In the genomic region with DNA sequence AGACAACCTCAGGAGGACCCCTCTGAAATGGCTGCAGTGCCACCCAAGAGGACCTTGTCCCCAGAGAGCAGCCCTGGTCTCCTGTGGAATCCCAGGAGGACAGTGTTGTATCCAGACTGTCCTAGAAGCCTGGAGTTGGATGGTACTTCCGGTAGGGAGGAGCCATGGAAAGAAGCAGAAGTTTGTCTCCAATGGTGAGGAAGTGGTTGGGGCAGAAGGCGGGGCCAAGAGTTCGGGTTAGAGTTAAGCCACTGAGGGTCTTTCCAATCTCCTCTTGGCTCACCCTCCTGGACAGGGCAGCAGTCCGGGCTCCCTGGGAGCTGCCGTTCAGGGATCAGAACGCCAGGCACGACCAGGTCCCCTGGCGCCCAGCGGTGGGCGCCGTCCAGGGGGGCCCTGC, we compare ENCODE assay signal across 15 mouse cellular contexts. TPM values are rescaled to one million over a fixed set of nuclear protein-coding genes. Genes with fewer than 3 reads are reported as not detected.
DNase-seq lines count a peak whose midpoint lies in the region; ATAC-seq and TF ChIP-seq lines count a peak whose summit lies in the region.
"Had no signal": no experiment of that assay in that cellular context is flagged by ENCODE, and none has a peak within 500 bp of the region (broad histone marks: within the 10 kb centered on the region; RNA-seq: fewer than 3 reads in every experiment).

No protein-coding gene starts in this region.

- 0 out of 2 replicates have a peak overlapping the region, but pooled peaks have one; percentile 23 for H3K27ac ChIP-seq in limb, embryonic 12.5 days
- H3K27ac ChIP-seq in limb, embryonic 10.5 days: no peak overlapping the region
- H3K27ac ChIP-seq in midbrain, postnatal 0 days (ENCODE audit: low read depth, low read length): peak overlapping the region; percentile 18; the same call in 1 of the 2 replicates
- H3K27ac ChIP-seq in midbrain, embryonic 15.5 days: no peak overlapping the region
- H3K27ac ChIP-seq in embryonic facial prominence, embryonic 13.5 days: peak overlapping the region; percentile 28; the same call in 1 of the 2 replicates
- H3K27ac ChIP-seq in testis, adult 2 months (ENCODE audit: control insufficient read depth, insufficient read depth, low read depth, low read length): no peak overlapping the region
- H3K27ac ChIP-seq in thymus, adult 2 months (ENCODE audit: control insufficient read depth, insufficient read depth, low read length): no peak overlapping the region
- H3K27ac ChIP-seq: gastrocnemius, adult 2 months; heart, adult 2 months; liver, embryonic 12.5 days had no signal

- no peaks in the 10 kb centered on the region for H3K27me3 ChIP-seq in limb, embryonic 12.5 days
- no peaks in the 10 kb centered on the region for H3K27me3 ChIP-seq in limb, embryonic 10.5 days (ENCODE audit: low read depth, poor library complexity, severe bottlenecking)
- H3K27me3 ChIP-seq in midbrain, postnatal 0 days (ENCODE audit: insufficient read depth, low read length): no peaks in the 10 kb centered on the region
- H3K27me3 ChIP-seq in midbrain, embryonic 15.5 days (replicated peaks): no peaks in the 10 kb centered on the region
- H3K27me3 ChIP-seq in embryonic facial prominence, embryonic 13.5 days: no peaks in the 10 kb centered on the region
- no peaks in the 10 kb centered on the region for H3K27me3 ChIP-seq in testis, adult 2 months (ENCODE audit: control insufficient read depth, insufficient read depth, low read length)
- no peaks in the 10 kb centered on the region for H3K27me3 ChIP-seq in thymus, adult 2 months (ENCODE audit: control insufficient read depth, insufficient read depth, low read length)
- H3K27me3 ChIP-seq: liver, embryonic 12.5 days had no signal

- H3K4me3 ChIP-seq in limb, embryonic 12.5 days (replicated peaks): no peak overlapping the region
- H3K4me3 ChIP-seq in limb, embryonic 10.5 days: no peak overlapping the region
- H3K4me3 ChIP-seq in midbrain, postnatal 0 days (ENCODE audit: low read depth, low read length): no peak overlapping the region
- H3K4me3 ChIP-seq in midbrain, embryonic 15.5 days: no peak overlapping the region
- no peak overlapping the region for H3K4me3 ChIP-seq in embryonic facial prominence, embryonic 13.5 days
- peak overlapping the region; percentile 51 for H3K4me3 ChIP-seq in testis, adult 2 months (ENCODE audit: control insufficient read depth, low read depth, low read length)
- H3K4me3 ChIP-seq in thymus, adult 2 months (ENCODE audit: control insufficient read depth, insufficient read depth, low read length): no peak overlapping the region
- H3K4me3 ChIP-seq: gastrocnemius, adult 2 months; heart, adult 2 months; liver, embryonic 12.5 days had no signal

- TF ChIP-seq POLR2A in testis, adult 2 months (IDR thresholded peaks at IDR 0.05; ENCODE audit: control insufficient read depth, low read depth, low read length): no peak
- TF ChIP-seq POLR2A in thymus, adult 2 months (IDR thresholded peaks at IDR 0.05; ENCODE audit: control insufficient read depth, extremely low read depth, insufficient read depth, low read length, poor library complexity): no peak

- no peak for ATAC-seq in limb, embryonic 12.5 days (ENCODE audit: insufficient number of reproducible peaks, insufficient read depth, low FRiP score, low TSS enrichment, low read depth)
- no peak for ATAC-seq in midbrain, postnatal 0 days (ENCODE audit: low FRiP score)
- no peak for ATAC-seq in midbrain, embryonic 15.5 days (replicated peaks)
- ATAC-seq in embryonic facial prominence, embryonic 13.5 days (ENCODE audit: insufficient number of reproducible peaks, insufficient read depth, low FRiP score, low TSS enrichment, low read depth): no peak
- ATAC-seq: hindbrain, embryonic 16.5 days; liver, embryonic 12.5 days had no signal

- WGBS in limb, embryonic 12.5 days: 56% methylated on average over 10 of the region's 11 CpGs
- 61% methylated on average over 11 of the region's 11 CpGs for WGBS in limb, embryonic 10.5 days
- 50% methylated on average over 11 of the region's 11 CpGs for WGBS in midbrain, postnatal 0 days
- 48% methylated on average over 11 of the region's 11 CpGs for WGBS in midbrain, embryonic 15.5 days
- 52% methylated on average over 11 of the region's 11 CpGs for WGBS in embryonic facial prominence, embryonic 13.5 days
- 89% methylated on average over 11 of the region's 11 CpGs for WGBS in thymus, adult 2 months

- no peaks in the 10 kb centered on the region for H3K9me3 ChIP-seq in limb, embryonic 12.5 days
- H3K9me3 ChIP-seq in limb, embryonic 10.5 days (replicated peaks): no peaks in the 10 kb centered on the region
- H3K9me3 ChIP-seq in midbrain, postnatal 0 days (ENCODE audit: low read length): no peaks in the 10 kb centered on the region
- H3K9me3 ChIP-seq in midbrain, embryonic 15.5 days: no peaks in the 10 kb centered on the region
- H3K9me3 ChIP-seq in embryonic facial prominence, embryonic 13.5 days: no peaks in the 10 kb centered on the region
- H3K9me3 ChIP-seq: liver, embryonic 12.5 days had no signal

- no peak for TF ChIP-seq CTCF in midbrain, postnatal 0 days (IDR thresholded peaks at IDR 0.05)
- no peak for TF ChIP-seq CTCF in testis, adult 2 months (IDR thresholded peaks at IDR 0.05; ENCODE audit: control insufficient read depth, insufficient read depth, insufficient replicate concordance, low read depth, low read length)
- no peak for TF ChIP-seq CTCF in thymus, adult 2 months (IDR thresholded peaks at IDR 0.05; ENCODE audit: borderline replicate concordance, control insufficient read depth, extremely low read depth, insufficient read depth, low read length, poor library complexity)

- peaks cover 11% of the 10 kb centered on the region for H3K4me1 ChIP-seq in limb, embryonic 12.5 days (replicated peaks)
- peaks cover 13% of the 10 kb centered on the region for H3K4me1 ChIP-seq in limb, embryonic 10.5 days
- no peaks in the 10 kb centered on the region; the same call in 1 of the 2 replicates for H3K4me1 ChIP-seq in midbrain, postnatal 0 days (ENCODE audit: insufficient read depth, low read length)
- H3K4me1 ChIP-seq in midbrain, embryonic 15.5 days: peaks cover 37% of the 10 kb centered on the region
- peaks cover 20% of the 10 kb centered on the region for H3K4me1 ChIP-seq in embryonic facial prominence, embryonic 13.5 days
- H3K4me1 ChIP-seq in testis, adult 2 months (ENCODE audit: control insufficient read depth, insufficient read depth, low read length): peaks cover 16% of the 10 kb centered on the region
- H3K4me1 ChIP-seq in thymus, adult 2 months (replicated peaks; ENCODE audit: control insufficient read depth, insufficient read depth, low read length): no peaks in the 10 kb centered on the region

- no peak for DNase-seq in limb, embryonic 10.5 days (ENCODE audit: low spot score)
- DNase-seq in midbrain, postnatal 0 days (ENCODE audit: low spot score): no peak
- no peak for DNase-seq in thymus, adult 2 months
- DNase-seq in cerebellum, adult 11 months: no peak
- DNase-seq: adrenal gland, postnatal 14 days; cerebellum, adult 9-10 months; gastrocnemius, adult 2 months; heart, adult 2 months; kidney, adult 11 months had no signal

- H3K9ac ChIP-seq in limb, embryonic 12.5 days (replicated peaks): no peak overlapping the region
- H3K9ac ChIP-seq in midbrain, postnatal 0 days (replicated peaks; ENCODE audit: low read length, poor library complexity, severe bottlenecking): no peak overlapping the region
- H3K9ac ChIP-seq in midbrain, embryonic 15.5 days: no peak overlapping the region
- no peak overlapping the region for H3K9ac ChIP-seq in embryonic facial prominence, embryonic 13.5 days
- H3K9ac ChIP-seq: liver, embryonic 12.5 days had no signal

- peaks cover 97% of the 10 kb centered on the region for H3K36me3 ChIP-seq in limb, embryonic 12.5 days
- peaks cover 98% of the 10 kb centered on the region for H3K36me3 ChIP-seq in limb, embryonic 10.5 days
- peaks cover 41% of the 10 kb centered on the region for H3K36me3 ChIP-seq in midbrain, postnatal 0 days (ENCODE audit: insufficient read depth, low read length)
- peaks cover 33% of the 10 kb centered on the region for H3K36me3 ChIP-seq in midbrain, embryonic 15.5 days (replicated peaks)
- H3K36me3 ChIP-seq in embryonic facial prominence, embryonic 13.5 days: peaks cover 95% of the 10 kb centered on the region
- H3K36me3 ChIP-seq in testis, adult 2 months (ENCODE audit: control insufficient read depth, insufficient read depth, low read length): no peaks in the 10 kb centered on the region
- H3K36me3 ChIP-seq in thymus, adult 2 months (ENCODE audit: control insufficient read depth, insufficient read depth, low read length): peaks cover 49% of the 10 kb centered on the region

- H3K4me2 ChIP-seq in limb, embryonic 12.5 days: no peak overlapping the region
- no peak overlapping the region for H3K4me2 ChIP-seq in midbrain, postnatal 0 days (ENCODE audit: low read depth, low read length, poor library complexity, severe bottlenecking)
- no peak overlapping the region for H3K4me2 ChIP-seq in midbrain, embryonic 15.5 days
- H3K4me2 ChIP-seq in embryonic facial prominence, embryonic 13.5 days: no peak overlapping the region
- H3K4me2 ChIP-seq: liver, embryonic 12.5 days had no signal

RNA-seq across cellular contexts. Expression of a gene that starts 53.2 kb away (rescaled TPM):
- polyA plus RNA-seq in limb, embryonic 12.5 days (2016; fragmentation: Nextera tagmentation; extraction: Ambion mirVana): 60.9 and 61.2 TPM in 2 replicates
- polyA plus RNA-seq in limb, embryonic 10.5 days (2016; fragmentation: Nextera tagmentation; extraction: Ambion mirVana): 24.7 and 39.0 TPM in 2 replicates
- total RNA-seq in midbrain, postnatal 0 days (2014; rRNA removed): 114 and 142 TPM in 2 replicates
- 17.4 and 19.4 TPM in 2 replicates for polyA plus RNA-seq in midbrain, postnatal 0 days (2015; fragmentation: Nextera tagmentation; extraction: Ambion mirVana)
- polyA plus RNA-seq in midbrain, embryonic 15.5 days (2015; fragmentation: Nextera tagmentation; extraction: Ambion mirVana): 36.3 and 38.6 TPM in 2 replicates
- 44.0 and 55.7 TPM in 2 replicates for polyA plus RNA-seq in embryonic facial prominence, embryonic 13.5 days (2015; fragmentation: Nextera tagmentation; extraction: Ambion mirVana)
- 35.9 and 39.9 TPM in 2 replicates for polyA plus RNA-seq in testis, adult 2 months (2012; rRNA removed)
- polyA plus RNA-seq in thymus, adult 2 months (2012; rRNA removed): 48.6 and 56.9 TPM in 2 replicates

Comparison
In these comparisons a context has a peak if more than half of its experiments do, and no peak if none do; other contexts are left out.
1. H3K27ac ChIP-seq: peak in limb, embryonic 12.5 days (single experiment), midbrain, postnatal 0 days (single experiment) and embryonic facial prominence, embryonic 13.5 days (single experiment); none in limb, embryonic 10.5 days (single experiment), midbrain, embryonic 15.5 days (single experiment), testis, adult 2 months (single experiment) and thymus, adult 2 months (single experiment).